Mouse (Mus musculus) intestine, postnatal 0 days (tissue): Measurements from ENCODE around the gene Dmrta1. TPM values are rescaled to one million over a fixed set of nuclear protein-coding genes. Genes with fewer than 3 reads are reported as not detected.

Source experiments
- ATAC-seq: fragments of 200-750 bp; cut with Nextera tagmentation; 2 replicates; pipeline ENCODE4 v1.8.0; 2017; ENCODE audit warnings: mild to moderate bottlenecking, moderate TSS enrichment, moderate library complexity
- H3K27ac ChIP-seq: fragments of 300-500 bp; sonication (generic); 2 replicates; pipeline ENCODE4 v1.5.1; 2014; ENCODE audit warnings: mild to moderate bottlenecking, low read depth, low read length, moderate library complexity
- H3K27me3 ChIP-seq: fragments of 300-500 bp; sonication (generic); replicated peaks from 2 replicates; pipeline ENCODE4 v1.6.1; 2014; ENCODE audit warnings: low read length, mixed read lengths; ENCODE audit not compliant: control insufficient read depth, insufficient read depth
- H3K36me3 ChIP-seq: fragments of 300-500 bp; sonication (generic); 2 replicates; pipeline ENCODE4 v1.6.1; 2014; ENCODE audit warnings: mild to moderate bottlenecking, moderate library complexity; ENCODE audit not compliant: control insufficient read depth, insufficient read depth
- H3K4me1 ChIP-seq: fragments of 300-500 bp; sonication (generic); replicated peaks from 2 replicates; pipeline ENCODE4 v1.6.1; 2014; ENCODE audit warnings: antibody characterized with exemption, low read length, mixed read lengths; ENCODE audit not compliant: control insufficient read depth, insufficient read depth
- H3K4me2 ChIP-seq: fragments of 300-500 bp; sonication (generic); replicated peaks from 2 replicates; pipeline ENCODE4 v1.6.1; 2014; ENCODE audit warnings: low read depth, mild to moderate bottlenecking, moderate library complexity
- H3K4me3 ChIP-seq: fragments of 300-500 bp; sonication (generic); 2 replicates; pipeline ENCODE4 v1.5.1; 2014; ENCODE audit warnings: low read depth, low read length
- H3K9ac ChIP-seq: fragments of 300-500 bp; sonication (generic); 2 replicates; pipeline ENCODE4 v1.6.1; 2014; ENCODE audit warnings: mild to moderate bottlenecking, low read depth, low read length
- H3K9me3 ChIP-seq: fragments of 300-500 bp; sonication (generic); 2 replicates; pipeline ENCODE4 v1.6.1; 2016; ENCODE audit warnings: mixed run types; ENCODE audit not compliant: control insufficient read depth
- CTCF ChIP-seq: sonication (generic); IDR thresholded peaks from 2 replicates; pipeline ENCODE4 v1.5.1; 2016; ENCODE audit warnings: low read depth, mild to moderate bottlenecking, control low read depth, antibody characterized with exemption, moderate library complexity
- WGBS: fragments of 180-500 bp; shearing (Covaris S2); extraction: QIAGEN DNeasy Blood & Tissue Kit; methylation state at CpG from one replicate; pipeline ENCODE4 v1.1.7; 2014; 5-methylcytosine and 5-hydroxymethylcytosine counted together
- polyA plus RNA-seq: library from polyadenylated mRNA; unstranded; fragments of >200 nt; fragmentation: Nextera tagmentation; extraction: Ambion mirVana; gene quantifications from 2 replicates; pipeline ENCODE4 v1.2.1, GENCODE M21; 2015

Dmrta1 gene
- polyA plus RNA-seq, 1 experiment from 2014 or later: not detected

GRCm38 (mm10) chr4:89651312-89651686, 27.9 kb upstream of the Dmrta1 start:
- TF ChIP-seq CTCF: no peak
- Histone ChIP-seq H3K4me2 (no peak overlapping the region), H3K9ac (no peak overlapping the region), H3K4me1 (no peaks in the 10 kb centered on the region), H3K27me3 (no peaks in the 10 kb centered on the region), H3K4me3 (no peak overlapping the region), H3K27ac (no peak overlapping the region), H3K9me3 (no peaks in the 10 kb centered on the region), H3K36me3 (no peaks in the 10 kb centered on the region)
- 79% methylated on average over 2 of the region's 2 CpGs for WGBS
- ATAC-seq: no peak

GRCm38 (mm10) chr4:89651779-89652178, 27.5 kb upstream of the Dmrta1 start:
- Histone ChIP-seq H3K27me3 (no peaks in the 10 kb centered on the region), H3K4me2 (no peak overlapping the region), H3K9ac (no peak overlapping the region), H3K4me3 (no peak overlapping the region), H3K4me1 (no peaks in the 10 kb centered on the region), H3K27ac (no peak overlapping the region), H3K36me3 (no peaks in the 10 kb centered on the region), H3K9me3 (no peaks in the 10 kb centered on the region)
- 93% methylated on average over 1 of the region's 1 CpGs for WGBS
- ATAC-seq: no peak
- TF ChIP-seq CTCF: no peak

- ATAC-seq: no peak
- Histone ChIP-seq H3K27ac (no peak overlapping the region), H3K4me3 (no peak overlapping the region), H3K4me2 (no peak overlapping the region), H3K27me3 (no peaks in the 10 kb centered on the region), H3K9ac (no peak overlapping the region), H3K36me3 (no peaks in the 10 kb centered on the region), H3K9me3 (no peaks in the 10 kb centered on the region), H3K4me1 (no peaks in the 10 kb centered on the region)
- no peak for TF ChIP-seq CTCF
- 76% methylated on average over 2 of the region's 2 CpGs for WGBS
Measured at GRCm38 (mm10) chr4:89663406-89663805, 15.8 kb upstream of the Dmrta1 start.

- H3K9ac ChIP-seq: no peak overlapping the region
- no peak for TF ChIP-seq CTCF
- H3K4me3 ChIP-seq: no peak overlapping the region
- no peak for ATAC-seq
- 83% methylated on average over 3 of the region's 3 CpGs for WGBS
- H3K27ac ChIP-seq: no peak overlapping the region
- no peaks in the 10 kb centered on the region for H3K9me3 ChIP-seq
- H3K4me2 ChIP-seq: no peak overlapping the region
- H3K36me3 ChIP-seq: no peaks in the 10 kb centered on the region
- H3K27me3 ChIP-seq: no peaks in the 10 kb centered on the region
- no peaks in the 10 kb centered on the region for H3K4me1 ChIP-seq
Measured at GRCm38 (mm10) chr4:89674711-89675110, 4.5 kb upstream of the Dmrta1 start.

DNA sequence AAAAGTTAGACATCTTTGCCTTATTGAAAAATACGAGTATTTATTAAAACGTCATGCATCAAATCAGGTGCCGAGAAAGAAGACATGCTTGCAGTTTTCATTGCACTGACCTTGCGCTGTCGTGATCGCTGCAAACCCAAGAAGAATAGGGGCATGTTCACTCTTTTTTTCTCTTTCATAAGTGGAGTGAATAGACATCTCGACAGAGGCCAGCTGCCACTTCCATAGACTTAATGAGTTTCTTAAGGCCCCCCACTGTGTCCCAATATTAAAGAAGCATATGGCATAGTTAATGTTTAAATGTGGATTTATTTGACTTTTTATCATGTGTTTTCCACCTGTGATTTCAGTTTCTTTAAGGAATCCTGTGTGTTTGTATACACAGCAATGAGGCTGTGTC, 1.3 kb upstream of the Dmrta1 start:
- H3K27ac ChIP-seq: no peak overlapping the region
- no peak overlapping the region for H3K4me3 ChIP-seq
- no peaks in the 10 kb centered on the region for H3K4me1 ChIP-seq
- no peak overlapping the region for H3K9ac ChIP-seq
- H3K27me3 ChIP-seq: no peaks in the 10 kb centered on the region
- no peak for TF ChIP-seq CTCF
- H3K4me2 ChIP-seq: no peak overlapping the region
- WGBS: 80% methylated on average over 7 of the region's 7 CpGs
- H3K36me3 ChIP-seq: no peaks in the 10 kb centered on the region
- H3K9me3 ChIP-seq: no peaks in the 10 kb centered on the region
- no peak for ATAC-seq

DNA sequence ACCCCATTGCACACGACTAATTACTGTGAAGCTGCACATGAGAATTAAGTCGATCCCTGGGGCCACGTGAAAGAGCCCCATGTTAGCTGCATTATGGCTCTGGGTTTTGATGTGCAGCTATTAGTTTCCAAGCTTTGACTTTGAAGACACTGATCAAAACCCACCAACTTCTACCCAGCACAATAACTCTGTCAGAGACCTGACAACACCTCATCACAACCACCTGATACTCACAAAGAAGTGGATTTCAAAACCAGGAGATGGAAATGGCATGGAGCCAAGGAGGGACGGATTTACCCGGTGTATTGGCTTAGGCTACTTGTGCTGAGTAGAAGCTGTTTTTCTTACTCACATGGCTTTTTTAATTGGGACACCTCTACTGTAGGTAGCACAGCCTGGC, 523 bp upstream of the Dmrta1 start:
- no peaks in the 10 kb centered on the region for H3K9me3 ChIP-seq
- no peak overlapping the region for H3K27ac ChIP-seq
- WGBS: 81% methylated on average over 5 of the region's 5 CpGs
- H3K9ac ChIP-seq: no peak overlapping the region
- H3K4me1 ChIP-seq: no peaks in the 10 kb centered on the region
- no peak overlapping the region for H3K4me3 ChIP-seq
- TF ChIP-seq CTCF: no peak
- no peak overlapping the region for H3K4me2 ChIP-seq
- no peaks in the 10 kb centered on the region for H3K27me3 ChIP-seq
- no peaks in the 10 kb centered on the region for H3K36me3 ChIP-seq
- ATAC-seq: no peak
